Mouse (Mus musculus): ENCODE data around the gene Cap2.

GRCm38 (mm10) chr13:46670514-46670913 is 168.9 kb downstream of the Cap2 start:
- no peak for TF ChIP-seq GATA1 (IDR thresholded peaks at IDR 0.05; ENCODE audit: low read length)
- TF ChIP-seq TAL1 (IDR thresholded peaks at IDR 0.05; ENCODE audit: low read length), result no peak

All from erythroblast, embryonic 14.5 days (primary cell).